Mouse (Mus musculus): Measurements from ENCODE around the gene Fam76a. TPM values are rescaled to one million over a fixed set of nuclear protein-coding genes. Genes with fewer than 3 reads are reported as not detected.
"Not testable (repeated sequence)": the region's sequence is repeated elsewhere in the genome, so short reads cannot be mapped to it uniquely, and the experiment has no call there.

Gene Fam76a
- total RNA-seq, 2 experiments from 2014 or later: 25.2 to 26.1 TPM

- DNase-seq (ENCODE audit: low spot score in 2 of 2): peak; percentile 91 to 95
Observed at GRCm38 (mm10) chr4:132945261-132946046, 23.1 kb upstream of the Fam76a start.

- DNase-seq (ENCODE audit: low spot score in 2 of 2): no peak
Observed at GRCm38 (mm10) chr4:132944776-132945175, 22.4 kb upstream of the Fam76a start.

- peak; percentile 42 to 51 for DNase-seq (ENCODE audit: low spot score in 2 of 2)
Observed at GRCm38 (mm10) chr4:132944106-132944505, 21.7 kb upstream of the Fam76a start.

- DNase-seq (ENCODE audit: low spot score in 2 of 2): peak; percentile 32 to 48
Observed at GRCm38 (mm10) chr4:132943088-132943487, 20.7 kb upstream of the Fam76a start.

- DNase-seq (ENCODE audit: low spot score in 2 of 2): no peak
Observed at GRCm38 (mm10) chr4:132941012-132941729, 18.8 kb upstream of the Fam76a start.

- DNase-seq (ENCODE audit: low spot score in 2 of 2): peak; percentile 66 to 69
Observed at GRCm38 (mm10) chr4:132939421-132940127, 17.2 kb upstream of the Fam76a start.

- no peak for DNase-seq (ENCODE audit: low spot score in 2 of 2)
Observed at GRCm38 (mm10) chr4:132938181-132938941, 16.0 kb upstream of the Fam76a start.

- no peak for DNase-seq (ENCODE audit: low spot score in 2 of 2)
Observed at GRCm38 (mm10) chr4:132934639-132935038, 12.3 kb upstream of the Fam76a start.

- DNase-seq (ENCODE audit: low spot score in 2 of 2): no peak
Observed at GRCm38 (mm10) chr4:132932752-132933404, 10.5 kb upstream of the Fam76a start.

- DNase-seq (ENCODE audit: low spot score in 2 of 2): peak; percentile 41 to 42
Observed at GRCm38 (mm10) chr4:132930784-132931183, 8.4 kb upstream of the Fam76a start.

- DNase-seq (ENCODE audit: low spot score in 2 of 2): not testable (repeated sequence)
Observed at GRCm38 (mm10) chr4:132926520-132926919, 4.2 kb upstream of the Fam76a start.

GRCm38 (mm10) chr4:132922061-132922530, 262 bp downstream of the Fam76a start:
- DNase-seq (ENCODE audit: low spot score in 2 of 2): no peak

- DNase-seq (ENCODE audit: low spot score in 2 of 2): no peak
Observed at GRCm38 (mm10) chr4:132921488-132921887, 870 bp downstream of the Fam76a start.

- no peak for DNase-seq (ENCODE audit: low spot score in 2 of 2)
Observed at GRCm38 (mm10) chr4:132920171-132920570, 2.2 kb downstream of the Fam76a start.

- DNase-seq (ENCODE audit: low spot score in 2 of 2): not testable (repeated sequence)
Observed at GRCm38 (mm10) chr4:132918493-132918892, 3.9 kb downstream of the Fam76a start.

GRCm38 (mm10) chr4:132912156-132912555, 10.2 kb downstream of the Fam76a start:
- no peak for DNase-seq (ENCODE audit: low spot score in 2 of 2)

- DNase-seq (ENCODE audit: low spot score in 2 of 2): no peak
Observed at GRCm38 (mm10) chr4:132905843-132906360, 16.5 kb downstream of the Fam76a start.

- DNase-seq (ENCODE audit: low spot score in 2 of 2): no peak
Observed at GRCm38 (mm10) chr4:132904765-132905309, 17.5 kb downstream of the Fam76a start.

GRCm38 (mm10) chr4:132904071-132904470, 18.3 kb downstream of the Fam76a start:
- no peak for DNase-seq (ENCODE audit: low spot score in 2 of 2)

GRCm38 (mm10) chr4:132898197-132898596, 24.2 kb downstream of the Fam76a start:
- no peak for DNase-seq (ENCODE audit: low spot score in 2 of 2)

Data from adrenal gland, adult 18-20 months (tissue).